Mouse (Mus musculus) limb, embryonic 14.5 days (tissue): ENCODE data around the gene Sh3pxd2a. TPM values are rescaled to one million over a fixed set of nuclear protein-coding genes. Genes with fewer than 3 reads are reported as not detected.

Experiments
- ATAC-seq: fragments of 200-750 bp; cut with Nextera tagmentation; 2 replicates; pipeline ENCODE4 v1.8.0; 2017; ENCODE audit warnings: low read depth, moderate number of reproducible peaks, moderate TSS enrichment; ENCODE audit not compliant: low FRiP score
- DNase-seq: peaks from one replicate; pipeline ENCODE4 v3.0.0-alpha.2; 2015; ENCODE audit warnings: low spot score
- H3K27ac ChIP-seq: fragments of 300-500 bp; sonication (generic); replicated peaks from 2 replicates; pipeline ENCODE4 v1.5.1; 2014; ENCODE audit warnings: low read depth, mild to moderate bottlenecking, low read length, moderate library complexity, mixed read lengths
- H3K27me3 ChIP-seq: fragments of 300-500 bp; sonication (generic); 2 replicates; pipeline ENCODE4 v1.6.1; 2014; ENCODE audit warnings: low read length, mixed read lengths; ENCODE audit not compliant: control insufficient read depth, insufficient read depth
- H3K36me3 ChIP-seq: fragments of 300-500 bp; sonication (generic); 2 replicates; pipeline ENCODE4 v1.6.1; 2014; ENCODE audit warnings: mild to moderate bottlenecking, low read length, moderate library complexity, mixed read lengths; ENCODE audit not compliant: control insufficient read depth, insufficient read depth
- H3K4me1 ChIP-seq: fragments of 300-500 bp; sonication (generic); 2 replicates; pipeline ENCODE4 v1.6.1; 2014; ENCODE audit warnings: antibody characterized with exemption, low read length, mixed read lengths; ENCODE audit not compliant: control insufficient read depth, insufficient read depth
- H3K4me2 ChIP-seq: fragments of 300-500 bp; sonication (generic); replicated peaks from 2 replicates; pipeline ENCODE4 v1.6.1; 2014; ENCODE audit warnings: low read depth, mild to moderate bottlenecking, low read length, moderate library complexity; ENCODE audit not compliant: severe bottlenecking
- H3K4me3 ChIP-seq: fragments of 300-500 bp; sonication (generic); replicated peaks from 2 replicates; pipeline ENCODE4 v1.5.1; 2014; ENCODE audit warnings: low read length
- H3K9ac ChIP-seq: fragments of 300-500 bp; sonication (generic); 2 replicates; pipeline ENCODE4 v1.6.1; 2014; ENCODE audit warnings: mild to moderate bottlenecking, low read depth, low read length, moderate library complexity; ENCODE audit not compliant: severe bottlenecking
- H3K9me3 ChIP-seq: fragments of 300-500 bp; sonication (generic); 2 replicates; pipeline ENCODE4 v1.6.1; 2016; ENCODE audit warnings: low read length; ENCODE audit not compliant: control insufficient read depth
- POLR2A ChIP-seq: fragments of 200-500 bp; IDR thresholded peaks from 2 replicates; pipeline ENCODE4 v1.8.0; 2012; ENCODE audit warnings: inconsistent platforms, mild to moderate bottlenecking, moderate library complexity, borderline replicate concordance; ENCODE audit not compliant: insufficient read depth, insufficient read length; ENCODE audit errors: extremely low read depth
- WGBS: fragments of 180-500 bp; shearing (Covaris S2); extraction: QIAGEN DNeasy Blood & Tissue Kit; methylation state at CpG from one replicate; pipeline ENCODE4 v1.1.7; 2014; 5-methylcytosine and 5-hydroxymethylcytosine counted together
- polyA plus RNA-seq, 2 experiments: library from polyadenylated mRNA; depleted of rRNA in 1 of 2; stranded (reverse) in 1 of 2; unstranded in 1 of 2; fragments of >200 nt; fragmentation: Nextera tagmentation in 1 of 2; extraction: Ambion mirVana in 1 of 2; gene quantifications; 2 replicates each; pipeline versions ENCODE4 v1.2.1 to v1.2.3; 2012 to 2014

Gene Sh3pxd2a
- polyA plus RNA-seq, 2 experiments, result 17.1 to 61.7 TPM

DNA sequence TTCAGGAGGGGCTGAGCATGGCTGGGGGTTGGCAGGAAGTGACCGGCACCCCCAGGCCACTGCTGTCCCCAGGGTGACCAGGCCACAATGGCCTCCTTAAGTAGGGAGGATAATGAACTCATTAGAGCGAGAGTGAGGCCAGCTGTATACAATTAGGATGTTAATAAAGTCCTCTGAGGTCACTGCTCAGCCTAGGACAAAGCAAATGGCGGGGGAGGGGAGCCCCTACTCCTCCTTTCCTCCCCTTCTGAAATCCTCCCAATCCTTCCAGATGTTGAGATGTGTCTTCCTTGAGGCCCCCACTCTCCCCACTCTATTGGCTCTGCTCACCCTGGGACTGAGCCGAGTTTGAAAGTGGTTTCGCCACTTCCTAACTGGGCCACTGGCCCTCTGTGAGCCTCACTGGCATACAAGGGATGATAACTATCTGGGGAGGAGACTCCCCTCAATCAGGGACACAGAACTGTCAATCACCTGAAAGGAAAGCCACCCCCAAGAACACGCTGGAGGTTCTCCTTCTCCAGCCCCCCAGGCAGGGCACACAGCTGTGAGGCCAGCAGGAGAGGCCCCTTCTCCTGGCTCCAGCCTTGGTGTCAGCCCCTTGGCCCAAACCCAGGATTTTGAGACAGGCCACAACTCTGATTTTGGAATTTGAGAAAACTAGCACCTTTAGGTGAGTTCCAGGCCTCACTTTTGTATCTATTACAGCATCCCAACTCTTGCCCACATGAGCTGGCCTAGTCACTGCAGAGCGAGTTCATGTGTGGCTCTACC lies 172.7 kb downstream of the Sh3pxd2a start:
- TF ChIP-seq POLR2A, result no peak
- DNase-seq (peak; percentile 67), ATAC-seq (peak; percentile 47)
- H3K27ac ChIP-seq, result peak overlapping the region; percentile 43; the same call in 1 of the 2 replicates
- H3K4me1 ChIP-seq, result peaks cover 32% of the 10 kb centered on the region
- H3K4me2 ChIP-seq, result no peak overlapping the region
- H3K4me3 ChIP-seq, result no peak overlapping the region
- 35% methylated on average over 7 of the region's 7 CpGs for WGBS
- no peaks in the 10 kb centered on the region for H3K9me3 ChIP-seq
- peaks cover 55% of the 10 kb centered on the region for H3K36me3 ChIP-seq
- H3K9ac ChIP-seq, result no peak overlapping the region
- H3K27me3 ChIP-seq, result no peaks in the 10 kb centered on the region

DNA sequence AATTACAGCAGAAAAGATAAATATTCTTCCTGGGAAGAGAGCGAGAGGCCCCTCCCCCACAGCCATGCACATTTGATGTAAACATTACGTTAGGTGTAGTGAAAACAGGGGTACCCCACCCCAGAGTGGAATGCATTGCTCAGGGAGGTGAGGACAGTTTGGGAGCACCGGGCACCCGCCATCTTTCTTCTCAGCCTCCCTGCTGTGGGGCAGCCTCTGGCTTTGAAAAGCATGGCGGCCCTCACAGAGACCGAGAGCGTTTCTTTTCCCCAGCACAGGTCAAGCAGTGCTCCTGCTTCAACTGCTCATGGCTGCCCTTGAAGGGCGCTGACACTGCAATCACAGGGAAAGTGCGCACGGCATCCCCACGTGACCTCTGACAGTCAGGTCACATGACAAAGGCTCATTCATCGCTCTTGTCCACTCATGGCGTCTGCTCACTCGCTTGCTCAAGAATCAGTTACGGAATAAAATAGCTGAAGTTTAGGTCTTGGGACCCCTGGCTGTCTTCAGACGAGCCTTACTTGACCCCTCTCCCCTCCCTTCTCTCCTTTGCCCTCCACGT lies 177.2 kb downstream of the Sh3pxd2a start:
- H3K4me1 ChIP-seq, result peaks cover 14% of the 10 kb centered on the region
- 82% methylated on average over 17 of the region's 17 CpGs for WGBS
- no peak overlapping the region for H3K4me3 ChIP-seq
- no peaks in the 10 kb centered on the region for H3K9me3 ChIP-seq
- no peak overlapping the region for H3K9ac ChIP-seq
- no peak for TF ChIP-seq POLR2A
- peaks cover 82% of the 10 kb centered on the region for H3K36me3 ChIP-seq
- H3K4me2 ChIP-seq, result no peak overlapping the region
- no peak overlapping the region for H3K27ac ChIP-seq
- DNase-seq (no peak), ATAC-seq (no peak)
- no peaks in the 10 kb centered on the region for H3K27me3 ChIP-seq

DNA sequence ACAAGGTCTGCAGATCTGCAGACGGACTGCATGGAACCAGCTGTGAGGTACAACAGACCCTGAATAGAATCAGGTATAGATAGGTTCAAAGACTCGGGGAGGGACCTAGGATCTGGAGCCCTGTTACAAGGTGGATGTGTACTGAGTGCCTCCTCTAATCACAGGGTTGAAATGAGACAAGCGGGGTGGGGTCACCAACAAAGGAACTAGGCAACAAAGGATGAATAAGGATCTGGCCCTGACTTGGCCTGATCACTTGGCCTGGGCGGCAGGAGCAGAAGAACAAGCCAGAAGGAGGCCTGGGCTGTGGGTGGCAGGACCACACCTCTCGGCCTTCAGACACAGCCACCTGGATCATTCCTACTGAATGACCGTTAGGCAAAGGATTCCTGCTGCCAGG lies 178.6 kb downstream of the Sh3pxd2a start:
- no peak for TF ChIP-seq POLR2A
- H3K9ac ChIP-seq, result no peak overlapping the region
- ATAC-seq (no peak), DNase-seq (no peak)
- H3K9me3 ChIP-seq, result no peaks in the 10 kb centered on the region
- H3K36me3 ChIP-seq, result peaks cover 94% of the 10 kb centered on the region
- no peak overlapping the region for H3K4me2 ChIP-seq
- no peak overlapping the region for H3K4me3 ChIP-seq
- H3K27me3 ChIP-seq, result no peaks in the 10 kb centered on the region
- WGBS, result 84% methylated on average over 6 of the region's 6 CpGs
- H3K4me1 ChIP-seq, result no peaks in the 10 kb centered on the region
- H3K27ac ChIP-seq, result no peak overlapping the region

DNA sequence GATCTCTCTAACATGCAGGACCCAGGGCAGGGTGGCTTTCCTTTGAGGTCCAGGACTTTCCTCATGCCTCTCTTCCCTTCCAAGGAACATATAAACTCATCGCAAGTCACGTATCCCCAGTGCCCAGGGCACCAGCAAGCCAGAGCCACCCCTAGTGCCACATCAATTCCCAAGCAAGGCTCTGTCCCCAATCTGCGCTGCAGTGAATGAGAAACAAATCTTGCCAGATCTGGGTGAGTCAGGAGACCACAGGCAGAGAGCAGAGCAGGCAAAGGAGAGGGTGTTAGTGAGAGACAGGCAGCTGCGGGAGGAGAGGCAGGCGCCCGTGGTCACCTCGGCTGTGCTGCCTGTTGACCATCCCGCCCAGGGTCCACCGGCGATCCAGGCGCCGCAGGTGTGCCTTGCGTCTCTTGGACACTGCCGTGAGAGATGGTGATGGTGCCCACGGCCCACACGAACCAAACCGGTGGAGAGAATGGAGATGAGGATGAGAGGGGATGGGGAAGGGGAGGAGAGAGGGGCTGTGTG lies 181.4 kb downstream of the Sh3pxd2a start:
- Histone ChIP-seq H3K27ac (no peak overlapping the region), H3K27me3 (no peaks in the 10 kb centered on the region), H3K9ac (no peak overlapping the region), H3K4me2 (no peak overlapping the region), H3K36me3 (peaks cover 91% of the 10 kb centered on the region), H3K9me3 (no peaks in the 10 kb centered on the region), H3K4me1 (no peaks in the 10 kb centered on the region; the same call in 1 of the 2 replicates), H3K4me3 (no peak overlapping the region)
- DNase-seq (no peak), ATAC-seq (no peak)
- TF ChIP-seq POLR2A, result no peak
- 95% methylated on average over 17 of the region's 17 CpGs for WGBS

DNA sequence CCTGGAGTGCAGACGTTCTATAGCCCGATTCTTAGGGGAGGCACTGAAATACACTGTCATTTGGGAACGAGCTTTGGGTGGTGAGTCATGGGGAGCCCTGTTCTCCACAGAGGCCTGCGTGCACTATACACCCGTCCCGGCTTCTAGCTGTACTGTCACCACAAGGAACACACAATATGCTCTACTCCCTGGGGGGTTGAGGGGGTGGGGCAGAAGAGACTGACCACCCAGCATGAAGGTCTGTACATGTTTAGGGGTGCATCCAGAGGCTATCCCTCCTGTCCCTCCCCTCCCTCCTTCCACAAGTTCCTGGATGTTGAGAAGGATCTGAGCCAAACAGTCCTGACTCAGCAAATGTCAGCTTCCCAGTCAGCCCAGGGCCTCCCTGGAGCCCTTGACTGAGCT lies 182.1 kb downstream of the Sh3pxd2a start:
- H3K9me3 ChIP-seq, result no peaks in the 10 kb centered on the region
- H3K4me2 ChIP-seq, result no peak overlapping the region
- no peak overlapping the region for H3K27ac ChIP-seq
- DNase-seq, result no peak
- H3K9ac ChIP-seq, result no peak overlapping the region
- no peaks in the 10 kb centered on the region for H3K27me3 ChIP-seq
- peaks cover 92% of the 10 kb centered on the region for H3K36me3 ChIP-seq
- 91% methylated on average over 6 of the region's 6 CpGs for WGBS
- H3K4me1 ChIP-seq, result no peaks in the 10 kb centered on the region; the same call in 1 of the 2 replicates
- H3K4me3 ChIP-seq, result no peak overlapping the region
- TF ChIP-seq POLR2A, result no peak
- no peak for ATAC-seq
